Mouse (Mus musculus): ENCODE results near the gene Dach1.

The Dach1 gene

GRCm38 (mm10) chr14:97847641-97848040 lies 321.9 kb downstream of the Dach1 start:
- DNase-seq (ENCODE audit: low spot score): no peak

- DNase-seq (ENCODE audit: low spot score): no peak
These were observed 330.3 kb downstream of the Dach1 start for GRCm38 (mm10) chr14:97839275-97839674.

GRCm38 (mm10) chr14:97829865-97830264 lies 339.7 kb downstream of the Dach1 start:
- no peak for DNase-seq (ENCODE audit: low spot score)

- DNase-seq (ENCODE audit: low spot score): no peak
These were observed 354.9 kb downstream of the Dach1 start for GRCm38 (mm10) chr14:97814555-97815175.

- DNase-seq (ENCODE audit: low spot score): no peak
These were observed 356.0 kb downstream of the Dach1 start for GRCm38 (mm10) chr14:97813557-97813956.

- DNase-seq (ENCODE audit: low spot score): no peak
These were observed 374.1 kb downstream of the Dach1 start for GRCm38 (mm10) chr14:97795385-97795952.

GRCm38 (mm10) chr14:97774135-97774767 lies 395.3 kb downstream of the Dach1 start:
- DNase-seq (ENCODE audit: low spot score): no peak

- DNase-seq (ENCODE audit: low spot score): no peak
These were observed 415.2 kb downstream of the Dach1 start for GRCm38 (mm10) chr14:97754400-97754799.

GRCm38 (mm10) chr14:97753973-97754372 lies 415.6 kb downstream of the Dach1 start:
- DNase-seq (ENCODE audit: low spot score): no peak

GRCm38 (mm10) chr14:97743252-97743651 lies 426.3 kb downstream of the Dach1 start:
- DNase-seq (ENCODE audit: low spot score): no peak

- DNase-seq (ENCODE audit: low spot score): no peak
These were observed 426.8 kb downstream of the Dach1 start for GRCm38 (mm10) chr14:97742785-97743184.
